Mouse (Mus musculus) brain, adult 2 months (tissue): ENCODE data around the gene Ice2.
A peak's percentile ranks its signal among the peaks of the same experiment; 100 is the strongest.

Experiments used
- DNase-seq: peaks from one replicate; pipeline ENCODE4 v3.0.0; 2011; ENCODE audit warnings: low read depth, low spot score

Ice2 gene

GRCm38 (mm10) chr9:69404671-69405070 lies 7.0 kb downstream of the Ice2 start:
- DNase-seq, result peak; percentile 35

GRCm38 (mm10) chr9:69419476-69419875 lies 21.8 kb downstream of the Ice2 start:
- DNase-seq, result peak; percentile 52

- no peak for DNase-seq
Measured at GRCm38 (mm10) chr9:69430531-69430930, 32.8 kb downstream of the Ice2 start.

GRCm38 (mm10) chr9:69431863-69432555 lies 34.3 kb downstream of the Ice2 start:
- peak; percentile 66 for DNase-seq

- DNase-seq, result no peak
Measured at GRCm38 (mm10) chr9:69435194-69435593, 37.5 kb downstream of the Ice2 start.

- DNase-seq, result no peak
Measured at GRCm38 (mm10) chr9:69435662-69436061, 38.0 kb downstream of the Ice2 start.

- no peak for DNase-seq
Measured at GRCm38 (mm10) chr9:69439805-69440357, 42.2 kb downstream of the Ice2 start.

GRCm38 (mm10) chr9:69442471-69443038 lies 44.8 kb downstream of the Ice2 start:
- no peak for DNase-seq

GRCm38 (mm10) chr9:69443203-69443602 lies 45.5 kb downstream of the Ice2 start:
- no peak for DNase-seq

- DNase-seq, result no peak
Measured at GRCm38 (mm10) chr9:69448801-69449200, 51.1 kb downstream of the Ice2 start.

- DNase-seq, result no peak
Measured at GRCm38 (mm10) chr9:69450636-69451035, 52.9 kb downstream of the Ice2 start.

- no peak for DNase-seq
Measured at GRCm38 (mm10) chr9:69451886-69452810, 54.4 kb downstream of the Ice2 start.

GRCm38 (mm10) chr9:69453066-69453900 lies 55.6 kb downstream of the Ice2 start, which contains the start of gene Anxa2:
TSS of gene Anxa2 (plus strand) at chr9:69453620.
- peak; percentile 73 for DNase-seq

- no peak for DNase-seq
Measured at GRCm38 (mm10) chr9:69453901-69454666, 56.4 kb downstream of the Ice2 start.

GRCm38 (mm10) chr9:69454691-69455090 lies 57.0 kb downstream of the Ice2 start:
- DNase-seq, result no peak

GRCm38 (mm10) chr9:69455391-69455790 lies 57.7 kb downstream of the Ice2 start:
- no peak for DNase-seq

- DNase-seq, result no peak
Measured at GRCm38 (mm10) chr9:69456406-69457075, 58.8 kb downstream of the Ice2 start.

GRCm38 (mm10) chr9:69457143-69457542 lies 59.4 kb downstream of the Ice2 start:
- DNase-seq, result no peak

- DNase-seq, result no peak
Measured at GRCm38 (mm10) chr9:69457747-69458625, 60.3 kb downstream of the Ice2 start.
